Mouse (Mus musculus): Measurements from ENCODE around the gene Hsp90ab1. TPM values are rescaled to one million over a fixed set of nuclear protein-coding genes. Genes with fewer than 3 reads are reported as not detected.

The Hsp90ab1 gene
- polyA plus RNA-seq, 1 experiment from 2014 or later = 2,210 TPM

DNA sequence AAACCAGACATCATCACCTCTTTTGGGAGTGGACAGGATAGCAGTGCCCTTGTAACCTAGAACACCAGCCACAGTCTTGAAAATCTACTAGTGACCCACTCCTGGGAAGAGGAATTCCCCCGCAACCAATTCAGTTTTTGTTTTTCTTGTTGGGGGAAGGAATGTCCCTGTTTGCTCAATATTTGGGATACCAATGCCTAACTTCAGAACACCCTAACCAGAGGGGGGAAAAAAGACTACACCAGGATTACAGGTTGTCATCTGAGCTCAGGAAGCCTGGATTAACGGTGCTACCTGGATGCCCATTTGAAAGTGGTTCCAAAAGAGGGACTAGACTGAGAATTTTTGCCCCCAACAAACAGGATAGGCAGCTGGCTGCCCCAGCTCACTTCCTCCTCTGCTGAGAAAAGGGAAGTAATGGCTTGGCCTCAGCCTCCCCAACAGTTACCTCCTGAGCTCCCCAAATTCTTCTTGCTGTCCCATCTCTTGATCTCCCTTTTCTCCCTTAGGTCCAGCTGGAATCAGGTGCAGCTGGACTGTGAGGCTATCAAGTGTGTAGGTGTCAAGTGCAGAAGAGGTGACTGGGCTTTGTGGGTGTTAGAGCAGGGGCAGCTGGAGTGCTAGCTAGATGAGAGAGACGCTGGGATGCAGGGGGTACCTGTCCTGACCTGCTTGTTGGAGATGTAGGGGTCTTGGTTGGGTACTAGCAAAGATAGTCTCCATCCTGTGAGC is 16.4 kb downstream of the Hsp90ab1 start:
- H3K27me3 ChIP-seq (ENCODE audit: poor library complexity, severe bottlenecking) = peaks cover 44% of the 10 kb centered on the region
- 0 out of 2 replicates have a peak, but pooled peaks cover 3% of the 10 kb centered on the region for H3K36me3 ChIP-seq (replicated peaks)
- peak overlapping the region; percentile 62 for H3K4me3 ChIP-seq
- peaks cover 53% of the 10 kb centered on the region for H3K4me1 ChIP-seq
- H3K9me3 ChIP-seq = no peaks in the 10 kb centered on the region
- WGBS = 72% methylated on average over 3 of the region's 3 CpGs
- no peak for DNase-seq (ENCODE audit: extremely low spot score, low spot score)
- no peak overlapping the region for H3K27ac ChIP-seq

DNA sequence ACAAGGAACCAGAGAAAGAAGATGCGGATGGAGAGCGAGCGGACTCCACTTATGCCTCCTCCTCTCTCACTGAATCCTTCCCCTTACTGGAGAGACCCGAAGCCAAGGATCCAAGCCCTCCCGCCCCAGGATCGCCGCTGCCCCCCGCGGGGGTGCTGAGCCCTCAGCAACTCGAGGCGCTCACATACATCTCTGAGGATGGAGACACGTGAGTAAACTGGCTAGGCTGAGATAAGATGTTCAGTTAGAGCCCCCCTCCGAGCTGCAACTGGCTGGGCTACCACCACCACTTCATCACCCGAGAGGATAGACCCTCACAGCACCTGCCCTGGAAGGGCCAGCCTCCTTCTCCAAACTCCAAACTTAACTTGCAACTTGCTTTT is 17.0 kb downstream of the Hsp90ab1 start:
- Histone ChIP-seq H3K4me3 (peak overlapping the region; percentile 62), H3K27me3 (ENCODE audit: poor library complexity, severe bottlenecking) (peaks cover 49% of the 10 kb centered on the region), H3K9me3 (no peaks in the 10 kb centered on the region), H3K36me3 (replicated peaks) (0 out of 2 replicates have a peak, but pooled peaks cover 3% of the 10 kb centered on the region), H3K4me1 (peaks cover 59% of the 10 kb centered on the region), H3K27ac (peak overlapping the region; percentile 81)
- 3% methylated on average over 14 of the region's 14 CpGs for WGBS
- no peak for DNase-seq (ENCODE audit: extremely low spot score, low spot score)

DNA sequence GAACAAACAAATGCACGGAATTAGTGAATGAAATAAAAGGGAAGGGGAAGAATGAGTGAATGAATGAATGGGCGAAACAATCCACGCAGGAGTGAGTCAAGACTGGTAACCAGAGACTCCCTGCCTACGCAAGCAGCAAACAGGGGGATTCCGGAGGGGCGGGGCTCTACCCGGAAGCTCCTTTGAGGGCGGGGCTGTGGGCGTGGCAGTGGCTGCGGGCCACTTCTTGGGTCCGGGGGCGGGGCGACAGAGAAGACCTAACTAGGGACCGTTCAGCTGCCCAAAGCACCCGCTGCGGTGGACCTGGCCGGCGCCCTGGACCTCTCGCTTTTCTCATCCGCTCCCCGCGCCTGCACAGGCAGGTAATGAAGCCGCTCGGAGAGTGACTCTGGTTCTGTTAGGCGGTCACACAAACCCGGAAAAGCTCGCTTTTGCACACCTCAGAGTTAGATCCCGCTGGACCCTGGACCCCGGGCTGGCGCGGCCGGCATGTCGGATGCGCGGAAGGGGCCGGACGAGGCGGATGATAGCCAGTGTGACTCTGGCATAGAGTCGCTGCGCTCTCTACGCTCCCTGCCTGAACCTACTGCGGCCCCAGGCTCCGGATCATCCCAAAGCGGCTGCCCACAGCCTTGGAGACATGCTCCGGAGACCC is 17.5 kb downstream of the Hsp90ab1 start, which contains the start of gene Nfkbie:
Gene Nfkbie, plus strand, starts transcription at position 252 of the 655 bp plus-strand sequence.
- H3K27me3 ChIP-seq (ENCODE audit: poor library complexity, severe bottlenecking) = peaks cover 54% of the 10 kb centered on the region
- H3K27ac ChIP-seq = peak within 1 kb of the TSS; percentile 81
- H3K9me3 ChIP-seq = no peaks in the 10 kb centered on the region
- peak; percentile 98 for DNase-seq (ENCODE audit: extremely low spot score, low spot score)
- peak within 1 kb of the TSS; percentile 62 for H3K4me3 ChIP-seq
- WGBS = under 1% methylated on average over 45 of the region's 45 CpGs
- H3K4me1 ChIP-seq = peaks cover 63% of the 10 kb centered on the region
- H3K36me3 ChIP-seq (replicated peaks) = 0 out of 2 replicates have a peak, but pooled peaks cover 3% of the 10 kb centered on the region

DNA sequence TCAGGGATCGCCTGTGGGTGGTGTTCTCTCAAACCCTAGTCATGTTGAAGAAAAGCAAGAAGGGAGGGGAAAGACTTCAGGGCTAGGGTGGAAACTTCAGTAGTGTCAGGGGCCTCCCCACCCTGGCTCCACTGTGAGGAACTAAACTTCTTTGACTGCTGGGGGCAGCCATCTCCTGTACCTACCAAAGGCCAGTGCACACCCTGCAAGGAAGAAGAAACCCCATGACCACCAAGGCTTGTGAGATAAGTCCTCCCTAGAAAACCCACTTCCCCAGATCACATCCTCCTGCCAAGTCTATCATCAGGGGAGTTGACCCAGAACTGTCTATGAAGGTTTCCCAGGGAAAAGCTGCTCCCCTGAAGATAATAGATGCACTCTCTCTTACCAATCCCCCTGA is 18.7 kb downstream of the Hsp90ab1 start:
- Histone ChIP-seq H3K27ac (no peak overlapping the region), H3K36me3 (replicated peaks) (0 out of 2 replicates have a peak, but pooled peaks cover 3% of the 10 kb centered on the region), H3K9me3 (no peaks in the 10 kb centered on the region), H3K4me1 (peaks cover 74% of the 10 kb centered on the region), H3K4me3 (0 out of 2 replicates have a peak overlapping the region, but pooled peaks have one; percentile 62), H3K27me3 (ENCODE audit: poor library complexity, severe bottlenecking) (peaks cover 61% of the 10 kb centered on the region)
- 22% methylated on average over 1 of the region's 1 CpGs for WGBS
- DNase-seq (ENCODE audit: extremely low spot score, low spot score) = no peak

DNA sequence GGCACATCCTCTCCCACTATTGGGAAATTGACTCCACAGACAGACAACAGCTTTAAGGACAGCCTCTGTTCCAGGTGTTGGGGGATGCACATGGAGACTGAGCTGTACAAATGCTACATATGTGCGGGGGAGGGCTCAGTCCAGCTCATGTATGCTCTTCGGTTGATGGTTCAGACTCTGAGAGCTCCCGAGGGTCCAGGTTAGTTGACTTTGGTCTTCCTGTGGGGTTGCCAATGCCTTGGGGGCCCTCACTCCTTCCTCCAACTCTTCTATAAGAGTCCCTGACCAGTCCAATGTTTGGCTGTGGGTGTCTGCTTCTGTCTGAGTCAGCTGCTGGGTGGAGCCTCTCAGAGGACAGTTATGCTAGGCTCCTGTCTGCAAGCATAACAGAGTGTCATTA is 20.0 kb downstream of the Hsp90ab1 start:
- DNase-seq (ENCODE audit: extremely low spot score, low spot score) = no peak
- Histone ChIP-seq H3K27me3 (ENCODE audit: poor library complexity, severe bottlenecking) (peaks cover 65% of the 10 kb centered on the region), H3K36me3 (replicated peaks) (no peaks in the 10 kb centered on the region), H3K4me1 (peaks cover 75% of the 10 kb centered on the region), H3K9me3 (no peaks in the 10 kb centered on the region), H3K4me3 (no peak overlapping the region), H3K27ac (no peak overlapping the region)
- WGBS = 80% methylated on average over 3 of the region's 3 CpGs

DNA sequence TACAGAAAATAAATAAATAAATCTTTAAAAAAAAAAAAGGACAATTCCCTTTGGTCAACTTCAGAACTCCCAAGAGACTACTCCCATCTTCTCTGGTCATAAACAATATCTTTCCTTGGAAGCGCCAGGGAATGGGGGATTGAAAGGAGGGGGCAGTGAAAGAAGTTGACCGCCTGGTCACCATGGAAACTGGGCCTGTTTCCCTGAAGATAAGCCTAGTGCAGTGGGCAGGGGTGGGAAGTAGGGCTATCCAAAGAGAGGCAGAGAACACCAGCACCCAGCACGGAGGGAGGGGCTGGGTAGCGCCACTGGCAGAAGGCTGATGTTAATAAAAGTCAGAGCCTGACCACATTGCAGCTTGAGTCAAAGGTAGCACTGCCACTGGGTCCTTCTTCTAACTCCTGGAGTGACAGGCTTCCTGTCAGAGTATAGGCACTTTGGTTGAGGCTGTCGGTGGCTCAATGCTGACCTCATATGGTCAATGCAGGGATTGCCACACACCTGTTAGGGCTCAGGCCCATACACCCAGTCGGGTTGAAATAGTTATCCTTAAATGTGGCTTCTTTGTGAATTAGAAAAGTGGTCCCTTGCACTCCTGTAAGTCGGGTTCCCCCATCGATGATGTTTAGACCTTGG is 21.1 kb downstream of the Hsp90ab1 start:
- Histone ChIP-seq H3K4me1 (peaks cover 66% of the 10 kb centered on the region), H3K9me3 (no peaks in the 10 kb centered on the region), H3K27me3 (ENCODE audit: poor library complexity, severe bottlenecking) (peaks cover 65% of the 10 kb centered on the region), H3K27ac (no peak overlapping the region), H3K36me3 (replicated peaks) (peaks cover 1% of the 10 kb centered on the region; the same call in 1 of the 2 replicates), H3K4me3 (peak overlapping the region; percentile 26)
- 6% methylated on average over 8 of the region's 8 CpGs for WGBS
- DNase-seq (ENCODE audit: extremely low spot score, low spot score) = peak; percentile 77

DNA sequence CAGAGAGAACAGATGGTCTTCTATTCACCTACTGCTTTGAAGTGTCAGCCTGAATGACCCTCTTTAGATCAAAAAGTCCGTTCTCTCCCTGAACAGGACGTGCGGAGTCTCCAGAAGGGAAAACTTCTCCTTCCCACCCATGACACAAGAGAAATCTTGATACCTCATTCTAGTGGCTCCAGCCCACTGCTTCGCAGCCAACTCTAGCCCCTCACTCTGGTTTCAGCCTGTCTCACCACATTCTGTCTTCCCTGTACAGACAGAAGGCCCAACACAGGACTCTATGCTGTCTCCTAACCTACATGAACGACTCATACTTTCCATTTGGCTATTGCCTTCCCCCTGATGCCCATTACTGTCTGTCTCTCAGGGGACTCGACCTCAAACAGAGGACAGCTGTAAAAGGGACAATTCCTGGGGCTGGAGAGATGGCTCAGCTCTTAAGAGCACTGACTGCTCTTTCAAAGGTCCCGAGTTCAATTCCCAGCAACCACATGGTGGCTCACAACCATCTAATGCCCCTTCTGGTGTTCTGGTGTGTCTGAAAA is 21.7 kb downstream of the Hsp90ab1 start:
- H3K36me3 ChIP-seq (replicated peaks) = peaks cover 7% of the 10 kb centered on the region
- no peak overlapping the region for H3K27ac ChIP-seq
- peaks cover 65% of the 10 kb centered on the region for H3K27me3 ChIP-seq (ENCODE audit: poor library complexity, severe bottlenecking)
- DNase-seq (ENCODE audit: extremely low spot score, low spot score) = no peak
- WGBS = 59% methylated on average over 7 of the region's 7 CpGs
- H3K4me1 ChIP-seq = peaks cover 61% of the 10 kb centered on the region
- no peaks in the 10 kb centered on the region for H3K9me3 ChIP-seq
- no peak overlapping the region for H3K4me3 ChIP-seq

DNA sequence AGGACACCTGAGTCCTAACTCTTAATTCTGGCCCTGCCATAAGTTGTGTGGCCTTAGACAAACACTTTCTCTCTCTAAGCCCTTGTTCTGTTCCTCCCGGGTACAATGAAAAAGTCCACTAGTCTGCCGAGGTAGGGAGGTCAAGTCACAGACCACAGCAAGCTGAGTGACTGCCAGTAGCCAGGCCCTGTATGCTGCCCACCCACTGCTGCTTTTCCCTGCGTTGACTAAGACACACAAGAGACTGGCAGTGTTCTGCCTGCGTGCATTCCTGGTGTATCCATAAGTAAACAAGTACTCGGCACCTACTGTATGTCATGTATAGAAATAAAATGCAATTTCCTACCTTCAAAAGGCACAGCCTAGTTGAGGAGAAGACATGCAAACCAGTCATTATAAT is 22.8 kb downstream of the Hsp90ab1 start:
- peak overlapping the region; percentile 96 for H3K4me3 ChIP-seq
- peaks cover 70% of the 10 kb centered on the region for H3K27me3 ChIP-seq (ENCODE audit: poor library complexity, severe bottlenecking)
- H3K27ac ChIP-seq = peak overlapping the region; percentile 98
- H3K4me1 ChIP-seq = peaks cover 59% of the 10 kb centered on the region
- no peak for DNase-seq (ENCODE audit: extremely low spot score, low spot score)
- 36% methylated on average over 5 of the region's 5 CpGs for WGBS
- no peaks in the 10 kb centered on the region for H3K9me3 ChIP-seq
- peaks cover 14% of the 10 kb centered on the region for H3K36me3 ChIP-seq (replicated peaks)

DNA sequence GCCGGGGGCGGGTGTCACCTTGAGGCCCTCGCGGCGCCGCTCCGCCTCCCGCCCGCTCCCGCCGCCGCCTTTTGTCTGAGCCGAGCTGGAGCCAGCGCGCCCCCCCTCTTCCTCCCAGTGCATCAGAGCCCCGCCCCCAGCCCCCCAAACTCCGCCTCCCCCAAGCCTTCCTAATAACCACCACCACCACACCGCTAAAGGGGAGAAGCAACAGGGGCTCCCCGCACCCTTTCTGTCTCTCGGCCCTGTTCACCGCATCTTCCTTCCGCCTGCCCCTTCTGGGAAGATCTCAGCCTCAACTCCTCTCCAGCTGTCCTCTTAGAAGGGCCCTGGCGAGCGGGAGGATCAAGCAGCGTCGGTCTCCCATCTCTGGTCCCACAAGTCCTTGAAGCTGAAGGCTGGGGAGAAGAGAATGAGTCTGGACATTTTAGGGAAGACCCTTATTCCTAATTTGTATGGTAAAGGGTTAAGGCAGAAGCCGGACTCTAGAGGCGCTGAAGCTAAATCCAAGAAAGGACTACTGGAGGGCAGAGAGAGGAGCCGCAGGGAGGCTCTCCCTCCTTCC is 23.4 kb downstream of the Hsp90ab1 start, which contains the start of gene Tmem151b:
Gene Tmem151b, minus strand, starts transcription at position 61 of the 565 bp plus-strand sequence.
- H3K36me3 ChIP-seq (replicated peaks) = peaks cover 19% of the 10 kb centered on the region
- H3K27ac ChIP-seq = peak within 1 kb of the TSS; percentile 98
- H3K27me3 ChIP-seq (ENCODE audit: poor library complexity, severe bottlenecking) = peaks cover 75% of the 10 kb centered on the region
- peak; percentile 73 for DNase-seq (ENCODE audit: extremely low spot score, low spot score)
- 2% methylated on average over 17 of the region's 29 CpGs for WGBS
- no peaks in the 10 kb centered on the region; the same call in 1 of the 2 replicates for H3K9me3 ChIP-seq
- peaks cover 59% of the 10 kb centered on the region for H3K4me1 ChIP-seq
- H3K4me3 ChIP-seq = peak within 1 kb of the TSS; percentile 96

DNA sequence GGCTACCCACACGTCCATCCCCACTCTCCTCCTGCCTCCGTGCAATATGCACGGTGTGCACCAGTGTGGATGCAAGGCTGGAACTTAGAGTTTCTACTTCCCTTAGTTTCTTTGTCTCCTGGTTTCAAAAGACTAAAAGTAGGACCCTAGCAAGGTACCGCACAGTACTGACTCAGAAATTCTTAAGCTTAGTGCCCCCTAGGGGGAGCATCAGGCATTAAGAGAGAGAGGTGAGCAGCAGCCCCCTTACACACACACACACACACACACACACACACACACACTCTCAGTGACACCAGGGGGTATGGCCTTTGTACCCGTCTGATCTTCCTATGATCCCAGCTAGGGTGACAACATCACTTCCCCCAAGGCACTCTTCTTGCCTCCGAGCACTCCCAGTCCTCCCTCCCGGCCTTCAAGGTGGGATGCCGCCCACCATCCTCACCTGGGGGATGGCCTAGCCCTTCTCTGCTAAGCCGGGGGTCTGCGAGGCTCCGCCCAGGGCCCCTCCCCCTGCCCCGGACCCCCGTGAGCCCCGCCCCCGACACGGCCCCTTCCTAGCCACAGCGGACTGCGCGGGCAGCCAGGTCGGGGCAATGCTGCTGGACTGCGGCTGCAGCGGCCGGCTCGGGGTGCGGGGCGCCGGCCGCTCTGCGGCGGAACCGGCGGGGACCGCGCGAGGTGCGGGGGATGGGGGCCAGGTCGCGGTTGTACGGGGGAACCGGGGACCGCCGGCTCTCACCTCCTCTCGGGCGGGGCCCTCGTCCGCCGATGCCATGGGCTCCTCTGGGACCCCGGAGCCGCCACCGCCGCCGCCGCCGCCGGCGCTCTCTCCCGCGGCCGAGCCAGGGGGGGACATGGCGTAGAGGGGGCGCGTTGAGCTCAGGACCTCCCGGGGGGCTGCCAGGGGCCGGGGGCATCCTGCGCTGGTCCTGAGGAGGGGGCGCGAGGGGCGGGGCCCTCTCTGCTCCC is 24.2 kb downstream of the Hsp90ab1 start:
- peak; percentile 69 for DNase-seq (ENCODE audit: extremely low spot score, low spot score)
- H3K9me3 ChIP-seq = no peaks in the 10 kb centered on the region; the same call in 1 of the 2 replicates
- peaks cover 21% of the 10 kb centered on the region for H3K36me3 ChIP-seq (replicated peaks)
- peak overlapping the region; percentile 96 for H3K4me3 ChIP-seq
- H3K27ac ChIP-seq = peak overlapping the region; percentile 98
- 2% methylated on average over 57 of the region's 68 CpGs for WGBS
- H3K27me3 ChIP-seq (ENCODE audit: poor library complexity, severe bottlenecking) = peaks cover 75% of the 10 kb centered on the region
- H3K4me1 ChIP-seq = peaks cover 66% of the 10 kb centered on the region

DNA sequence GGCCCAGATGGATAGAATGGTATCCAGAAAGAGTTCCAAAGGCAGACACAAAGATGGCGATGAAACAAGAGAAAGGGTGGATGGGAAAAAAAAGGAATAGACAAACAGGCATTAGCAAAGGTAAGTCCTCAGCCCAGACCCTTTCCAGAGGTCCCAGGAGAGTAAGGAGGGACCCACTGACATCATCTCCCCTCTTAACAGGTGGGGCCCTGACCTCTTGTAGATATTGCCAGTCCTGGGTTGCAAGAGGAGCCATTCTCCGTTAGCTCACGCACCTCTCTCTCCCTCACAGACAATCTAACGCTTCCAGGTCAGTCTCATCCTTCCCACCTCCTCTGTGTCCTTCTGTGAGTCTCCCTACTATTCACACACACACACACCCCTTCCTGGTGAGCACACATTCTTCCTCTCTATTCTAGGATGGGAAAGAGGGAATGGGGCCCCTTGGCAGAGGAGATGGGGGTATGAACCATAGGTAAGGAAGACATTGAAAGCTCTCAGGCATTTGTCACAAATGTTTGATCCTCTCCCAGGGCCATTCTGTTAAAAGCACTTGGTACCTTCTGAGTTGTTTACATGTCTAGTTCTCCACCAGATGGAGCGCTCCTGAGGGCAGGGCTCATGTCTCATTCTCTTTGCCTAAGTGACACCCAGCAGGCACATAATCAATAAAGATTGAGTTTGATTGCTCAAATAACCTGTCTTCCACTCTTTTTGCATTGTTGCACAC is 25.4 kb downstream of the Hsp90ab1 start:
- Histone ChIP-seq H3K4me1 (peaks cover 76% of the 10 kb centered on the region), H3K4me3 (no peak overlapping the region), H3K27ac (no peak overlapping the region), H3K27me3 (ENCODE audit: poor library complexity, severe bottlenecking) (peaks cover 83% of the 10 kb centered on the region), H3K9me3 (no peaks in the 10 kb centered on the region; the same call in 1 of the 2 replicates), H3K36me3 (replicated peaks) (peaks cover 21% of the 10 kb centered on the region)
- no peak for DNase-seq (ENCODE audit: extremely low spot score, low spot score)
- 81% methylated on average over 5 of the region's 5 CpGs for WGBS
